Mouse (Mus musculus) CH12.LX (cell line): ENCODE measurements around the gene Adra1b. TPM values are rescaled to one million over a fixed set of nuclear protein-coding genes. Genes with fewer than 3 reads are reported as not detected.

Experiments
- DNase-seq: peaks from one replicate; pipeline ENCODE4 v3.0.0-alpha.2; 2013; ENCODE audit errors: extremely low read depth
- H3K27ac ChIP-seq: 2 replicates; pipeline ENCODE4 v1.5.1; 2012; ENCODE audit warnings: low read depth, mild to moderate bottlenecking, control low read depth, moderate library complexity; ENCODE audit not compliant: insufficient read depth
- H3K27me3 ChIP-seq: replicated peaks from 2 replicates; pipeline ENCODE3; 2012; ENCODE audit warnings: inconsistent platforms
- H3K36me3 ChIP-seq, 2 experiments: replicated peaks in 1 of 2; 2 replicates each; pipeline versions ENCODE3 to v1.6.1; 2012; ENCODE audit warnings: inconsistent platforms in 1 of 2, low read length in 1 of 2, mild to moderate bottlenecking in 1 of 2, mixed read lengths in 1 of 2, moderate library complexity in 1 of 2; ENCODE audit not compliant: control insufficient read depth in 1 of 2, insufficient read depth in 1 of 2
- H3K4me1 ChIP-seq, 2 experiments: 2 replicates each; pipeline ENCODE4 v1.6.1; 2012; ENCODE audit warnings: inconsistent platforms in 1 of 2, moderate library complexity in 1 of 2; ENCODE audit not compliant: insufficient read depth in 2 of 2, control insufficient read depth in 1 of 2
- H3K4me2 ChIP-seq: 2 replicates; pipeline ENCODE4 v1.6.1; 2012; ENCODE audit warnings: low read depth, mild to moderate bottlenecking, control low read depth; ENCODE audit not compliant: poor library complexity, insufficient read depth, severe bottlenecking
- H3K4me3 ChIP-seq, 3 experiments: fragments of 150-350 bp in 1 of 3; sonication (generic) in 1 of 3; replicated peaks in 1 of 3; 2 replicates each; pipeline versions ENCODE3 to v1.5.1; 2011 to 2012; ENCODE audit warnings: low read depth in 2 of 3, low read length in 2 of 3, mild to moderate bottlenecking in 2 of 3, moderate library complexity in 2 of 3, control low read depth in 1 of 3, improper control_type of control experiment in 1 of 3, inconsistent platforms in 1 of 3, mixed read lengths in 1 of 3; ENCODE audit not compliant: poor library complexity in 1 of 3
- H3K79me2 ChIP-seq: replicated peaks from 2 replicates; pipeline ENCODE4 v1.6.1; 2012; ENCODE audit warnings: mild to moderate bottlenecking, moderate library complexity; ENCODE audit not compliant: control insufficient read depth, poor library complexity, insufficient read depth, severe bottlenecking; ENCODE audit errors: extremely low read depth
- H3K9ac ChIP-seq: 2 replicates; pipeline ENCODE4 v1.6.1; 2012; ENCODE audit warnings: low read depth, mild to moderate bottlenecking, control low read depth, moderate library complexity; ENCODE audit not compliant: insufficient read depth
- H3K9me3 ChIP-seq: replicated peaks from 2 replicates; pipeline ENCODE3; 2012; ENCODE audit warnings: low read length, inconsistent platforms, mixed read lengths
- BHLHE40 ChIP-seq: IDR thresholded peaks from 2 replicates; pipeline ENCODE4 v1.6.1; 2011; ENCODE audit warnings: mild to moderate bottlenecking, low read depth, low read length, improper control_type of control experiment
- CHD2 ChIP-seq: IDR thresholded peaks from 2 replicates; pipeline ENCODE4 v1.6.1; 2011; ENCODE audit warnings: low read length, improper control_type of control experiment
- E2F4 ChIP-seq: IDR thresholded peaks from 2 replicates; pipeline ENCODE4 v1.6.1; 2011; ENCODE audit warnings: low read depth, low read length, improper control_type of control experiment; ENCODE audit not compliant: insufficient replicate concordance
- ELF1 ChIP-seq: IDR thresholded peaks from 2 replicates; pipeline ENCODE4 v1.6.1; 2014; ENCODE audit warnings: low read depth, mild to moderate bottlenecking, inconsistent platforms, low read length, improper control_type of control experiment
- EP300 ChIP-seq: IDR thresholded peaks from 2 replicates; pipeline ENCODE4 v1.6.1; 2011; ENCODE audit warnings: low read length, improper control_type of control experiment
- ETS1 ChIP-seq: conservative IDR thresholded peaks from 2 replicates; pipeline ENCODE4 v1.6.1; 2012; ENCODE audit warnings: low read depth, mild to moderate bottlenecking, inconsistent platforms, low read length, improper control_type of control experiment, moderate library complexity
- HCFC1 ChIP-seq: IDR thresholded peaks from 2 replicates; pipeline ENCODE4 v1.6.1; 2012; ENCODE audit warnings: low read depth, mild to moderate bottlenecking, inconsistent platforms, low read length, improper control_type of control experiment
- IRF4 ChIP-seq: IDR thresholded peaks from 2 replicates; pipeline ENCODE4 v1.6.1; 2014; ENCODE audit warnings: low read depth, mild to moderate bottlenecking, inconsistent platforms, low read length, improper control_type of control experiment
- JUND ChIP-seq: conservative IDR thresholded peaks from 2 replicates; pipeline ENCODE4 v1.6.1; 2011; ENCODE audit warnings: low read depth, low read length, improper control_type of control experiment
- MAFK ChIP-seq: IDR thresholded peaks from 2 replicates; pipeline ENCODE4 v1.6.1; 2011; ENCODE audit warnings: low read length, improper control_type of control experiment; ENCODE audit not compliant: insufficient replicate concordance
- MYC ChIP-seq: IDR thresholded peaks from 2 replicates; pipeline ENCODE4 v1.6.1; 2011; ENCODE audit warnings: low read depth, mild to moderate bottlenecking, improper control_type of control experiment, low read length
- NELFE ChIP-seq: IDR thresholded peaks from 2 replicates; pipeline ENCODE4 v1.6.1; 2011; ENCODE audit warnings: low read depth, low read length, improper control_type of control experiment
- NRF1 ChIP-seq: IDR thresholded peaks from 2 replicates; pipeline ENCODE4 v1.6.1; 2014; ENCODE audit warnings: low read depth, mild to moderate bottlenecking, inconsistent platforms, low read length, improper control_type of control experiment, moderate library complexity
- PAX5 ChIP-seq: IDR thresholded peaks from 2 replicates; pipeline ENCODE4 v1.6.1; 2012; ENCODE audit warnings: low read length, inconsistent platforms, mixed read lengths
- POLR2A ChIP-seq: IDR thresholded peaks from 2 replicates; pipeline ENCODE4 v1.6.1; 2011; ENCODE audit warnings: low read depth, mild to moderate bottlenecking, improper control_type of control experiment, low read length
- POLR2AphosphoS2 ChIP-seq: IDR thresholded peaks from 2 replicates; pipeline ENCODE4 v1.6.1; 2011; ENCODE audit warnings: low read depth, low read length, improper control_type of control experiment
- SMC3 ChIP-seq: IDR thresholded peaks from 2 replicates; pipeline ENCODE4 v1.6.1; 2011; ENCODE audit warnings: low read depth, low read length, improper control_type of control experiment
- UBTF ChIP-seq: IDR thresholded peaks from 2 replicates; pipeline ENCODE4 v1.6.1; 2012; ENCODE audit warnings: low read depth, mild to moderate bottlenecking, inconsistent platforms, low read length, improper control_type of control experiment, moderate library complexity
- USF1 ChIP-seq: IDR thresholded peaks from 2 replicates; pipeline ENCODE4 v1.6.1; 2014; ENCODE audit warnings: low read depth, mild to moderate bottlenecking, inconsistent platforms, low read length, improper control_type of control experiment
- ZKSCAN1 ChIP-seq: IDR thresholded peaks from 2 replicates; pipeline ENCODE4 v1.6.1; 2012; ENCODE audit warnings: low read depth, inconsistent platforms, low read length, improper control_type of control experiment, borderline replicate concordance
- dilution Hi-C: fragments of 300-500 bp; cut with MboI; formaldehyde crosslinking; loops from 2 replicates; pipeline ENCODE4 v1.14.3; 2020; ENCODE audit warnings: low sequenced_read_pairs; ENCODE audit not compliant: extremely low pct_unique_long_range_greater_than_20kb, extremely low pct_ligation_motif_present
- in situ Hi-C: fragments of 300-500 bp; cut with MboI; formaldehyde crosslinking; loops from 3 replicates; pipeline ENCODE4 v1.14.3; 2019; ENCODE audit warnings: low sequenced_read_pairs, low pct_ligation_motif_present, low pct_unique_long_range_greater_than_20kb, mixed read lengths
- polyA plus RNA-seq: library from polyadenylated mRNA; unstranded; fragments of >175 nt; gene quantifications from 2 replicates; pipeline ENCODE4 v1.2.1, GENCODE M21; 2012; ENCODE audit warnings: low read depth; ENCODE audit not compliant: insufficient read length
- total RNA-seq, 2 experiments: library from RNA; depleted of rRNA; stranded (reverse); fragments of 300-350 nt in 1 of 2; fragments of >200 nt in 1 of 2; gene quantifications; 2 replicates each; pipeline ENCODE4 v1.2.3; 2012 to 2014

Adra1b gene
- total and polyA plus RNA-seq, 3 experiments = not detected

- dilution Hi-C loops = no loop called here
These were observed 32.0 kb upstream of the Adra1b start for GRCm38 (mm10) chr11:43933000-43933399.

GRCm38 (mm10) chr11:43930191-43930590 lies 29.2 kb upstream of the Adra1b start:
- dilution Hi-C loops (no loop called here), in situ Hi-C loops (no loop called here)
- Histone ChIP-seq H3K9ac (no peak overlapping the region), H3K79me2 (no peaks in the 10 kb centered on the region), H3K4me2 (no peak overlapping the region), H3K27ac (no peak overlapping the region), H3K4me3 (no peak overlapping the region), H3K9me3 (no peaks in the 10 kb centered on the region), H3K4me1 (peaks cover 0 to 4% of the 10 kb centered on the region in 2 experiments; a peak in 3 of 4 replicates), H3K36me3 (no peaks in the 10 kb centered on the region), H3K27me3 (peaks cover 2% of the 10 kb centered on the region)
- no peak for DNase-seq
- no peak for TF ChIP-seq NELFE
- no peak for TF ChIP-seq ETS1
- no peak for TF ChIP-seq BHLHE40
- TF ChIP-seq EP300 = no peak
- no peak for TF ChIP-seq E2F4
- TF ChIP-seq SMC3 = no peak

More at GRCm38 (mm10) chr11:43933000-43933399, 32.0 kb upstream of the Adra1b start:
- Histone ChIP-seq H3K27me3 (peaks cover 2% of the 10 kb centered on the region), H3K9ac (no peak overlapping the region), H3K4me2 (no peak overlapping the region), H3K4me1 (peaks cover 3 to 19% of the 10 kb centered on the region in 2 experiments; a peak in 2 of 4 replicates), H3K9me3 (no peaks in the 10 kb centered on the region)
- in situ Hi-C loops = no loop called here
- TF ChIP-seq SMC3 (no peak), MAFK (no peak), ELF1 (no peak), ZKSCAN1 (no peak)
- TF ChIP-seq, all 38 proteins: peak for 0
- H3K36me3 ChIP-seq = no peaks in the 10 kb centered on the region
- no peak overlapping the region for H3K4me3 ChIP-seq
- no peak for DNase-seq
- H3K79me2 ChIP-seq = no peaks in the 10 kb centered on the region
- no peak overlapping the region for H3K27ac ChIP-seq

- Histone ChIP-seq H3K27me3 (peaks cover 2% of the 10 kb centered on the region), H3K9ac (no peak overlapping the region), H3K9me3 (no peaks in the 10 kb centered on the region), H3K27ac (no peak overlapping the region), H3K4me3 (no peak overlapping the region), H3K4me2 (no peak overlapping the region), H3K36me3 (no peaks in the 10 kb centered on the region), H3K4me1 (peaks cover 0 to 4% of the 10 kb centered on the region in 2 experiments; a peak in 3 of 4 replicates), H3K79me2 (no peaks in the 10 kb centered on the region)
- no peak for DNase-seq
- dilution Hi-C loops = no loop called here
- in situ Hi-C loops = no loop called here
- TF ChIP-seq IRF4 = no peak
- TF ChIP-seq POLR2A = no peak
- no peak for TF ChIP-seq POLR2AphosphoS2
- TF ChIP-seq JUND = no peak
- no peak for TF ChIP-seq PAX5
- TF ChIP-seq NRF1 = no peak
- TF ChIP-seq HCFC1 = no peak
- no peak for TF ChIP-seq MYC
- no peak for TF ChIP-seq UBTF
- TF ChIP-seq USF1 = no peak
- no peak for TF ChIP-seq CHD2
- no peak for TF ChIP-seq EP300
These were observed 28.7 kb upstream of the Adra1b start for GRCm38 (mm10) chr11:43929706-43930105.
